Mouse (Mus musculus) mesoderm, embryonic 11.5 days (tissue): ENCODE measurements around the gene Wnt10b.
"Not testable (repeated sequence)": the region's sequence is repeated elsewhere in the genome, so short reads cannot be mapped to it uniquely, and the experiment has no call there.

Source experiments
- DNase-seq: peaks from one replicate; pipeline ENCODE4 v3.0.0-alpha.2; 2012; ENCODE audit warnings: low read depth, low spot score

The Wnt10b gene

GRCm38 (mm10) chr15:98777762-98778161 is at the start of gene Wnt10b:
TSS of gene Wnt10b (minus strand) at chr15:98778150.
- DNase-seq: no peak

DNA sequence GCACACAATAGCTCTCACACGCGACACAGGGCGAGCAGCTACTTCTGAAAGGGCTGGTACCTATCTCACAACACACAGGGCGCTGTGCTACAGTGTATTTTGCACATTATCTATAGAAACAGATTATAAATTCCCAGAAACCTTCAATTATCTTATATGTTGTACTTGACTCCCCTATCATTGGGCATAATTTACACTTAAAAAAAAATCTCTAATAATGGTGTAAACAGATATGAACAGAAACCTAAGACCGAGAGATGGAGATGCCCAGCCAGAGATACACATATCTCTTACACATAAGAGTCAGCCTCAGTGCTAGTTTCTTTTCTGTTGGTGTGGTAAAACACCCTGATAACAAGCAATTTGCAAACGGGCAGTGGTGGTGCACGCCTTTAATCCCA is 49.7 kb upstream of the Wnt10b start:
- DNase-seq: no peak

- DNase-seq: no peak
Measured at GRCm38 (mm10) chr15:98823434-98823833, 45.5 kb upstream of the Wnt10b start.

DNA sequence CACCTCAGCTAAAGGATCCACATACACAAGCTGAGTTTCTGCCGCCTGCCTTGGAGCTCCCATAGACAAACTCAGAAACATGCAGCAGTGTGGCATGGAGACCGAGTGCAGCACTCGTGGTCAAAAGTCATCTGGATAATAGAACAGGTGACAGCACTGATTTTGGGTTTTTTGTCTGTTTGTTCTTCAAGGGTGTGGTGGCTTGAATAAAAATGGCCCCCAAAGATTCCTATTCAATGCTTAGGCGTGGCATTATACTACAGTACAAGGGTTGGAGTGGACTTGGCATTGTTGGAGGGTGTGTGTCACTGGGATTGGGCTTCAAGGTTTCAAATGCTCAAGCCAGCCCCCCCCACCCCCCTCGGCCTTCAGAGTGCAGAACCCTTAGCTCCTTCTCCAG is 44.2 kb upstream of the Wnt10b start:
- DNase-seq: no peak

DNA sequence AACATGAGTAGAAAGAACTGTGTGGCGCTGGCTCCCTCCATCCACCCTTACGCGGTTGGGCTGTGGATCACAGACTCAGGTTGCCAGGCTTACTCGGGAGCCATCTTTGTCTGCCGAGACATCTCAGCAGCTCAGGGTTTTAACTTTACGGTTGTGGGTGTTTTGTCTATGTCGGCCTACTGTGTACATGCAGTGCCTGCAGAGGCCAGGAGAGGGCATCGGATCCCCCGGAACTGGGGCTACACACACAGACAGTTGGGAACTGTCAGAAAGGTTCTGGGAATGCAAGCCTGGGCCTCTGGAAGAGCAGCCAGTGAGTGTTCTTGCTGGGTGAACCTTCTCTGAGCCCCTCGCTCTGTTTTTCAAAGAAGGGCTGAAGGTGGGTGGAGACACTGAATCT is 43.5 kb upstream of the Wnt10b start:
- DNase-seq: no peak

DNA sequence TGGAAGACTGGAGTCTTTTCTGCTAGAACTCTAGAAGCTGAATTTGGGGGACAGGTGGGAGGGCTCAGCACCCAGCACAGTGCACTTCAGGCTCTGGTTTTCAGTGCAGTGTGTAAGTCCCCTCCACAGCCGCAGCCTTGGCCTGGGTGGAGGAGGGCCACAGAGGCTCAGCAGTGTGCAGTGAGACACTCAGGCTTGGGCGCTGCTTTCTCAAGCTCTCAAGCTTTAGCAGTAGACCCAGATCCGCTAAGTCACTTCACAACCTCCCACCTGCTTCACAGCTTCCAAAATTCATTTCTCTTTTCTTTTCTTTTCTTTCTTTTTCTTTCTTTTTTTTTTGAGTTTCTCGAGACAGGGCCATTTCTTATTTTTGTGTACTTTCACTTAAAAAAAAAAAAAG is 43.0 kb upstream of the Wnt10b start:
- no peak for DNase-seq

GRCm38 (mm10) chr15:98818171-98818570 is 40.2 kb upstream of the Wnt10b start:
- DNase-seq: no peak

GRCm38 (mm10) chr15:98812741-98813424 is 34.9 kb upstream of the Wnt10b start:
- no peak for DNase-seq

DNA sequence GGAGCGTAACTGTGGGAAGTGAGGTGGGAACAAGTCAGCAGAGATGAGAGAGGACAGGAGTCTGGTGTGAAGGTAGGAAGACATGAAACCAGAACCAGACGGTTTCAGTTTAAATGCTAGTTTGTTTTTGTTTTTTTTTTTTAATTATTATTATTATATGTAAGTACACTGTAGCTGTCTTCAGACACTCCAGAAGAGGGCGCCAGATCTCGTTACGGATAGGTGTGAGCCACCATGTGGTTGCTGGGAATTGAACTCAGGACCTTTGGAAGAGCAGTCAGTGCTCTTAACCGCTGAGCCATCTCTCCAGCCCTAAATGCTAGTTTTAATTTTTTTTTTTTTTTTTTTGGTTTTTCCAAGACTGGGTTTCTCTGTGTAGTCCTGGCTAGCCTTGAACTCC is 32.3 kb upstream of the Wnt10b start:
- not testable (repeated sequence) for DNase-seq

DNA sequence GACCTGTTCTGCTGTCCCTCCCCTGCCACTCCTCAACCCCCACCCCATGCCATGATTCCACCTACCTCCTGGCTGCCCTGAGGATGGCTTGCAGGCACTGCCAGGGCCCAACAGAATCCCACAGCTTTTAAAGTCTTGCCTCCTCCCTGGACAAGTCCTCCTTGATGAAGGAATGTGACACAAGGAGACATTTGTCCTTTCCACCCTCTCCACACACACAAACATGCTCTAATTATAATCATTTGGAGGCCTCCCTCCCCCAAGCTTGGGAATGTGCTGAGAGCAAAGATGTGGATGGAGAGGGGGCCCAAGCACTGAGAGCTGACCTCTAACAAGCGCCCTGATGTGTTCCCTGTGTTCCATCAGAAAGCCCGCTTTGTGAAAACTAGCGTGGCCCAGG is 31.4 kb upstream of the Wnt10b start, which contains the start of gene Ddn:
Gene Ddn, minus strand, starts transcription at position 101 of the 400 bp plus-strand sequence.
- no peak for DNase-seq

- DNase-seq: no peak
Measured at GRCm38 (mm10) chr15:98808651-98809134, 30.7 kb upstream of the Wnt10b start.

- DNase-seq: no peak
Measured at GRCm38 (mm10) chr15:98807895-98808650, 30.1 kb upstream of the Wnt10b start.

- DNase-seq: no peak
Measured at GRCm38 (mm10) chr15:98806809-98807770, 29.1 kb upstream of the Wnt10b start.

- DNase-seq: no peak
Measured at GRCm38 (mm10) chr15:98806071-98806808, 28.3 kb upstream of the Wnt10b start.

GRCm38 (mm10) chr15:98805324-98806040 is 27.5 kb upstream of the Wnt10b start:
- peak; percentile 76 for DNase-seq

DNA sequence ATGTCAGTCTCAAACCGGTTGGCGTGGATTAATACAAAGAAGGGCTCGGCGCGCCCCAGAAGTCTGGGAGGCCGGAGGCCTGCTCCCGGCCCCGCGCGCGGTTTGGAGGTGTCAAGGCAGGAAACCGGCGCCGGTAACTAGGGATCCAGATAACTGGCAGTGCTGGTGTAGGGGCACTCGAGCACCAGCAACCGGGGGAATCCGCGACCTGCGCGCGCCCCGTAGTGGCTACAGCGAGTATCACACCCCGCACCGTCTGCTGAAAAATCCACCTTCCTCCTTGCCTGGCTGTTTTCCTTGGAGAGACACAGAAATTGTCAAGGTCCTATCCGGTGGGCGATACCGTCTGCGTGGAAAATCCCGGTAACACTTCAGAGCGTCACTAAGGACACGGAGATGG is 26.1 kb upstream of the Wnt10b start:
- DNase-seq: peak; percentile 79

DNA sequence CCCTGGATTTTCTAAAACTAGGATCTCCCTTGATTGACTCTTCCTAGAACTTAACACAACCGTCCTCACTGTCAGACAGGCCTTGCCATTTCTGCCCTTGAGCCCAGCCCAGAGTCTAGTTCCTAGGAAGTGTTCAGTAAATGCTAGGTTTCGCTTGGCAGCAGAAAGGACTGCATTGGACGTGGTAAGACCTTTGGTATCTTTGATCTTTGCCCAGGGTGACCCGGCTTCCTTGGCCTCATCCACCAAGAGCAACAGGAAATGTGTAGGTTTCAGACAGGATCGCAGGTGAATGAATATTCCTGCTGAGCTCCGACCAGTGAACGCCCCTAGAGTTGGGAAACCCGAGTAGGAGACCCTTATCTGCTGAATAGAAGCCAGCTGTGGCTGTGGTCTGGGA is 25.0 kb upstream of the Wnt10b start:
- DNase-seq: no peak

GRCm38 (mm10) chr15:98799396-98799795 is 21.4 kb upstream of the Wnt10b start:
- peak; percentile 92 for DNase-seq

- no peak for DNase-seq
Measured at GRCm38 (mm10) chr15:98798903-98799302, 21.0 kb upstream of the Wnt10b start.

DNA sequence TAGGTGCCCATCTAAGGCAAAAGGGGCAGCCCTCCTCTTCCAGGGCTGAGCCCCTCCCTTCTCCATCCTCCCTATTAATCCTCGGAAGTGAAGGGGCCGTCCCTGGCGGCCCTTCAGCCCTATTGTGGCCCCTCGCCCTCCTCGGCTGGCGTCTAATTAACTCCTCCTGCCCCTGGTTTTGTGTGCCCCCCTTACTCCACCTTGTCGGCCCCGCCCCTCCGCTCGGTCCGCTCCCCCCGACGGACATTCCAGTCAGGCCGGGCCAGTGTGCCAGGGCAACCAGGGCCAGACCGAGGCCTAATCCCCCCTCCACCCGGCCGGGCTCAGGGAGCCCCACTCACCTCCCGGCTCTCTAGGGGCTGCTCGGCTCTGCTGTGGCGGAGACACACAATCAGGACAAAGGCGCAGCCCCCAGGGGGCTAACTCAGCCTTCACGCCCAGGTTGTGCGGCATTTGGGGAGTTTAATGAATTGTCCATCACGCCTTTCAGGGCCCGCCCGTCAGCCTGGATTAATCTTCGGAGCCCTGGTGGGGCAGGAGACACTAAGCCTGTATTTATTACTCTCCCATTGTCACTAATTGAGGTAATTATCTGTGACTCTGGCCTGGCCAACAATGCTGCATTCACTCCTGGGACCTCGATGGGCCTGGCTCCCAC is 20.0 kb upstream of the Wnt10b start:
- peak; percentile 89 for DNase-seq
